Mouse (Mus musculus) embryonic stem cell, embryonic (primary cell): ENCODE results near the gene Lpar6.

ENCODE experiments used
- CTCF ChIA-PET, 4 experiments: fragments of 300-600 bp in 2 of 4; fragments of 350-600 bp in 2 of 4; sonication (Branson Sonifier 250); formaldehyde crosslinking; loops; one replicate each; lab custom pipeline; 2022; ENCODE audit warnings: inconsistent platforms in 2 of 4; lab: Charles Lee
- POLR2A ChIA-PET, 4 experiments: fragments of 300-600 bp in 2 of 4; fragments of 350-600 bp in 2 of 4; sonication (Branson Sonifier 250); formaldehyde crosslinking; loops; one replicate each; lab custom pipeline; 2022; ENCODE audit warnings: antibody characterized with exemption in 4 of 4, inconsistent platforms in 1 of 4; lab: Charles Lee

Lpar6 gene

GRCm38 (mm10) chr14:73252276-73252675 lies 14.6 kb downstream of the Lpar6 start:
- ChIA-PET CTCF (no interaction called here), POLR2A (no interaction called here)

GRCm38 (mm10) chr14:73253453-73254251 lies 16.0 kb downstream of the Lpar6 start:
- CTCF ChIA-PET: no interaction called here
- POLR2A ChIA-PET: interaction anchor here in 2 of 4 experiments (1.0 to 1.7 kb wide), 2 partner anchors 15 to 21 kb away, joined by 3 to 4 read pairs; no protein-coding TSS in a partner anchor

GRCm38 (mm10) chr14:73254412-73254811 lies 16.7 kb downstream of the Lpar6 start:
- CTCF ChIA-PET: no interaction called here
- POLR2A ChIA-PET: interaction anchor here in 3 of 4 experiments (0.9 to 1.7 kb wide), 4 partner anchors 16 to 59 kb away, joined by 3 to 7 read pairs (median 4); partner anchors contain the start of gene Lpar6 (in 1 of the 3)

DNA sequence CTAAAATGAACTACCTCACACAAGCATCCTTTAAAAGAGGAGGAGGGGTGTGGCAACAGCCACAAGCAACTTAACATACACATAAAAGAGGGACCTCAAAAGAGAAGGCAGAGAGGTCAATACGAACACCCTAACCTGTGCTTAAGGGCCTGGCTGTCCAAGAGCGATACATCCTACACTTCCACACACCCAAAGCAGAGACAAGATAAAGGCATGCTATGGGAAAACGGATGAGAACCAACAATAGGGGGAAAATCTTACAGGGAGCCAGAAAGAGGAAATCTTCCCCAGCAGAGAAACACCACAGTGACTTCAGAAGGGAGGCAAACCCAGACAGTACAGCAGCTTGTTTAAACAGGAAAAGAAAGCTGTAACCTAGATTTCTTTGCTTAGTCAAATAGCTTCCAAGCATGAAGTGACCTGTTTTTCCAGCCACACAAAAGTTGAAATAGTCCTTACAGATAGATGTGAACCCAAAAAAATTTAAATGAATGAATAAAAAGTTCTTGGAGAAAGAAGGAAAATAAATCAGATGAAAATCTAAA lies 17.8 kb downstream of the Lpar6 start:
- CTCF ChIA-PET: no interaction called here
- POLR2A ChIA-PET: interaction anchor here in 2 of 4 experiments (0.7 to 1.7 kb wide), 3 partner anchors 17 to 21 kb away, joined by 3 to 7 read pairs (median 4); partner anchors contain the start of gene Lpar6 (in 1 of the 2)

DNA sequence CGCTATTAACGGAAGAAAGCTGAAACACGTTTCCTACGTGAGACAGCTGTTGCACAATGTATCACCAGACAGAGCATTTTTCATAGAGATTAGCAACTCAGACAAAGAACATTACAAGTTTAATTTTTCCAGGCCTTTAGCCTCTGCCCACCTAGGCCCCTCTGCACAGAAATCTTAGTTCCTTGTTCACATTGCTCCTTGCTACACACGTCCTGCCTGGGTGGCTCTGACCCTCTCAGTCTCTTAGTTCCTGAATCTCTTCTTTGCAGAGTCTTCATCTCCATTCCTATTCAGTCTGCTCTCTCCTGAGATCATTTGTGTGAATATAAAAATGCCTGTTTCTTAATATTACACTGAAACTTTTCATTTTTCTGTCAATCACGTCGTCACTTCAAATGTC lies 19.7 kb downstream of the Lpar6 start:
- POLR2A ChIA-PET: interaction anchor here in 1 of 4 experiments (0.9 kb wide), 1 partner anchor 19 kb away, joined by 3 read pairs; no protein-coding TSS in a partner anchor
- CTCF ChIA-PET: no interaction called here

- POLR2A ChIA-PET: no interaction called here
- CTCF ChIA-PET: no interaction called here
Observed at GRCm38 (mm10) chr14:73258181-73258580, 20.5 kb downstream of the Lpar6 start.

GRCm38 (mm10) chr14:73262210-73262609 lies 24.5 kb downstream of the Lpar6 start:
- ChIA-PET POLR2A (no interaction called here), CTCF (no interaction called here)

- ChIA-PET POLR2A (no interaction called here), CTCF (interaction anchor here in 2 of 4 experiments (0.6 to 1.4 kb wide), 2 partner anchors 160 kb away, joined by 3 to 5 read pairs; no protein-coding TSS in a partner anchor)
Observed at GRCm38 (mm10) chr14:73266166-73266565, 28.5 kb downstream of the Lpar6 start.

DNA sequence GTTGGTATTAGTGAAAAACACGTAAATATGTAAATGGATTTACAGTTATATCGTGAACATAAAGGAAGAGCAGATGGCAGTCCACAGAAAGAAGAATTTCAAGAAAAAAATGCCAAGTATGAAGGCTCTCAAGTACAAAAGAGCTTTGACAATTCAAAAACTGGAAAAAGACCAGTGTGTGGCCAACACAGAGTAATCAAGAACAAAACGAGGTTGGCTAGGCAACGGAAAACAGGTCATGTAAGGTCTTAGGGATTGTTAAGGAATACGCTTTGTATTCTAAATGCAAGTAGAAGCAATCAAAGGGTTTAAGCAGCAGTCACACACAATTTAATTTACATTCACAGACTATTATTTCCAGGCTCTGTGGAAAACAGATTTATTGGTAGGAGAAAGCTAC lies 34.1 kb downstream of the Lpar6 start:
- CTCF ChIA-PET: interaction anchor here in 1 of 4 experiments (0.9 to 1.0 kb wide), 2 partner anchors 31 to 165 kb away, joined by 3 to 4 read pairs; no protein-coding TSS in a partner anchor
- POLR2A ChIA-PET: interaction anchor here in 1 of 4 experiments (0.6 to 1.0 kb wide), 2 partner anchors 14 to 219 kb away, joined by 3 read pairs; no protein-coding TSS in a partner anchor

- ChIA-PET POLR2A (interaction anchor here in 1 of 4 experiments (0.6 kb wide), 1 partner anchor 106 kb away, joined by 4 read pairs; no protein-coding TSS in a partner anchor), CTCF (no interaction called here)
Observed at GRCm38 (mm10) chr14:73279096-73279495, 41.4 kb downstream of the Lpar6 start.

- POLR2A ChIA-PET: no interaction called here
- CTCF ChIA-PET: interaction anchor here in 1 of 4 experiments (1.3 kb wide), 1 partner anchor 174 kb away, joined by 3 read pairs; no protein-coding TSS in a partner anchor
Observed at GRCm38 (mm10) chr14:73280996-73281395, 43.3 kb downstream of the Lpar6 start.

GRCm38 (mm10) chr14:73289915-73290314 lies 52.2 kb downstream of the Lpar6 start:
- POLR2A ChIA-PET: no interaction called here
- CTCF ChIA-PET: interaction anchor here in 1 of 4 experiments (1.9 kb wide), 1 partner anchor 13 kb away, joined by 6 read pairs; no protein-coding TSS in a partner anchor

DNA sequence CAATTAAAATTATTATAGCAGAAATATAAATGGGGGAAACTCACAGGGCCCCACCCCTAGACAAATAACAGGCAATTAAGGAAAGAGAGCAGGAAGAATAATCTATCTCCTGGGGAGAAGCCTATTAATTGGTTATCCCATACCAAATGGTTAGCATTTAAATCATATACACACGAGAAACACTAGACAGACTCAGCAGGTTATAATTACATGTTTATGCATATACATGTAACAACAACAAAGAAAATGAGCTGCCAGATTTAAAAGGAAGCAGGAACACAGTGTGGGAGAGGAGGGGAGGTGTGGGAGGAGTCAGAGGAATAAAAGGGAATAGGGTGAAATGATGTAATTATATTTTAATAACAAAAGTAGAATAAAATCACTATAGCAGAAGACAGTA lies 54.7 kb downstream of the Lpar6 start:
- CTCF ChIA-PET: no interaction called here
- POLR2A ChIA-PET: no interaction called here
